Mouse (Mus musculus) heart, embryonic 12.5 days (tissue): ENCODE data around the gene Gm15085. TPM values are rescaled to one million over a fixed set of nuclear protein-coding genes. Genes with fewer than 3 reads are reported as not detected.
"Not testable (repeated sequence)": the region's sequence is repeated elsewhere in the genome, so short reads cannot be mapped to it uniquely, and the experiment has no call there.

Experiments
- ATAC-seq: fragments of 200-750 bp; cut with Nextera tagmentation; 2 replicates; pipeline ENCODE4 v1.8.0; 2017; ENCODE audit warnings: moderate TSS enrichment, moderate library complexity; ENCODE audit not compliant: insufficient number of reproducible peaks, low FRiP score
- H3K27ac ChIP-seq: fragments of 300-500 bp; sonication (generic); 2 replicates; pipeline ENCODE4 v1.5.1; 2016; ENCODE audit warnings: mild to moderate bottlenecking, moderate library complexity; ENCODE audit not compliant: poor library complexity, severe bottlenecking
- H3K27me3 ChIP-seq: fragments of 300-500 bp; sonication (generic); replicated peaks from 2 replicates; pipeline ENCODE4 v1.6.1; 2016; ENCODE audit warnings: mild to moderate bottlenecking, moderate library complexity
- H3K36me3 ChIP-seq: fragments of 300-500 bp; sonication (generic); 2 replicates; pipeline ENCODE4 v1.6.1; 2016; ENCODE audit warnings: mild to moderate bottlenecking, moderate library complexity
- H3K4me1 ChIP-seq: fragments of 300-500 bp; sonication (generic); replicated peaks from 2 replicates; pipeline ENCODE4 v1.6.1; 2016; ENCODE audit warnings: mild to moderate bottlenecking
- H3K4me2 ChIP-seq: fragments of 300-500 bp; sonication (generic); 2 replicates; pipeline ENCODE4 v1.6.1; 2016; ENCODE audit warnings: mild to moderate bottlenecking, moderate library complexity
- H3K4me3 ChIP-seq: fragments of 300-500 bp; sonication (generic); 2 replicates; pipeline ENCODE4 v1.5.1; 2016; ENCODE audit warnings: mild to moderate bottlenecking
- H3K9ac ChIP-seq: fragments of 300-500 bp; sonication (generic); 2 replicates; pipeline ENCODE4 v1.6.1; 2016; ENCODE audit warnings: mild to moderate bottlenecking, moderate library complexity
- H3K9me3 ChIP-seq: fragments of 300-500 bp; sonication (generic); replicated peaks from 2 replicates; pipeline ENCODE4 v1.6.1; 2016; ENCODE audit warnings: mild to moderate bottlenecking, moderate library complexity
- WGBS: fragments of 180-500 bp; shearing (Covaris S2); methylation state at CpG from one replicate; pipeline ENCODE4 v1.1.7; 2016; 5-methylcytosine and 5-hydroxymethylcytosine counted together
- polyA plus RNA-seq: library from polyadenylated mRNA; unstranded; fragments of >200 nt; fragmentation: Nextera tagmentation; extraction: Ambion mirVana; gene quantifications from 2 replicates; pipeline ENCODE4 v1.2.1, GENCODE M21; 2016

The Gm15085 gene
- polyA plus RNA-seq = not detected in 2 replicates

DNA sequence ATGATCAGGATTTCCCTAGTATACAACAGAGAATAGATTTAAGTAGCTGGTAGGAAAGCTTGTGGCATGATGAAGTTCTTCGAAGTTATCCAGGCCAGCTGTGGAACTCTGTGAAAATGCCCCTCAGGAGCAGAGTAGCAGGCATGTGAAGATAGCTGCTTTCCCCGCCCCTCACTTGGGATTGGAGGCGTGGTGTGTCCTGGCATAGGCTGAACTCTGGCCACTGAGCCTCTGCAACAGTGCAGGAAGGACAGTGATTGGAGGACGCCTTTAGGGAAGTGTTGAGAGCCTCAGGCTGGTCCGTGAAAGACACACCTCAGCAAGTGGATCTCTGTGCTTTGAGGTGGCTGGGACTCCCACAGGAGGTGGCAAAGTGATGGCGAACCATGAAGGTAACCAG, at the start of gene Gm15085:
Gene Gm15085 (plus strand): TSS at position 301 of the 400 bp plus-strand sequence.
- ATAC-seq, H3K4me1 ChIP-seq, H3K27ac ChIP-seq, H3K4me3 ChIP-seq, H3K9ac ChIP-seq, H3K9me3 ChIP-seq, H3K27me3 ChIP-seq, H3K36me3 ChIP-seq, H3K4me2 ChIP-seq: not testable (repeated sequence)
- no CpG with 5 or more reads among the region's 6 CpGs for WGBS

Other genes with a start within 250 kb of the Gm15085 start
- gene Gm15093, start 175.2 kb upstream of the Gm15085 start, polyA plus RNA-seq = not detected in 2 replicates
- gene Gm10439, start 147.0 kb downstream of the Gm15085 start, polyA plus RNA-seq = not detected in 2 replicates